Mouse (Mus musculus) embryonic stem cell, embryonic (primary cell): ENCODE measurements around the gene Gm37240.

Experiments used
- CTCF ChIA-PET, 4 experiments: fragments of 300-600 bp in 2 of 4; fragments of 350-600 bp in 2 of 4; sonication (Branson Sonifier 250); formaldehyde crosslinking; loops; one replicate each; lab custom pipeline; 2022; ENCODE audit warnings: inconsistent platforms in 2 of 4; lab: Charles Lee
- POLR2A ChIA-PET, 4 experiments: fragments of 300-600 bp in 2 of 4; fragments of 350-600 bp in 2 of 4; sonication (Branson Sonifier 250); formaldehyde crosslinking; loops; one replicate each; lab custom pipeline; 2022; ENCODE audit warnings: antibody characterized with exemption in 4 of 4, inconsistent platforms in 1 of 4; lab: Charles Lee

The Gm37240 gene

GRCm38 (mm10) chr3:85681136-85681535 lies 206.2 kb downstream of the Gm37240 start:
- ChIA-PET CTCF (interaction anchor here in 2 of 4 experiments (0.6 kb wide), 2 partner anchors 11 to 81 kb away, joined by 4 to 5 read pairs; no protein-coding TSS in a partner anchor), POLR2A (interaction anchor here in 1 of 4 experiments (0.8 kb wide), 1 partner anchor 110 kb away, joined by 3 read pairs; no protein-coding TSS in a partner anchor)

- POLR2A ChIA-PET, result no interaction called here
- CTCF ChIA-PET, result no interaction called here
Observed at GRCm38 (mm10) chr3:85679960-85680359, 207.4 kb downstream of the Gm37240 start.

- POLR2A ChIA-PET, result interaction anchor here in 1 of 4 experiments (0.7 kb wide), 1 partner anchor 298 kb away, joined by 6 read pairs; no protein-coding TSS in a partner anchor
- CTCF ChIA-PET, result no interaction called here
Observed at GRCm38 (mm10) chr3:85679312-85679933, 207.9 kb downstream of the Gm37240 start.

GRCm38 (mm10) chr3:85677952-85678351 lies 209.4 kb downstream of the Gm37240 start:
- ChIA-PET POLR2A (interaction anchor here in 1 of 4 experiments (0.7 kb wide), 1 partner anchor 349 kb away, joined by 3 read pairs; no protein-coding TSS in a partner anchor), CTCF (interaction anchor here in 1 of 4 experiments (0.5 kb wide), 1 partner anchor 26 kb away, joined by 3 read pairs; no protein-coding TSS in a partner anchor)

GRCm38 (mm10) chr3:85677133-85677532 lies 210.2 kb downstream of the Gm37240 start:
- POLR2A ChIA-PET, result no interaction called here
- CTCF ChIA-PET, result no interaction called here

- ChIA-PET CTCF (interaction anchor here in 1 of 4 experiments (1.0 kb wide), 1 partner anchor 11 kb away, joined by 4 read pairs; no protein-coding TSS in a partner anchor), POLR2A (interaction anchor here in 1 of 4 experiments (3.6 kb wide), 1 partner anchor 10 kb away, joined by 12 read pairs; no protein-coding TSS in a partner anchor)
Observed at GRCm38 (mm10) chr3:85669844-85670243, 217.5 kb downstream of the Gm37240 start.

- ChIA-PET POLR2A (interaction anchor here in 1 of 4 experiments (1.0 kb wide), 1 partner anchor 29 kb away, joined by 3 read pairs; no protein-coding TSS in a partner anchor), CTCF (no interaction called here)
Observed at GRCm38 (mm10) chr3:85667683-85668082, 219.6 kb downstream of the Gm37240 start.

GRCm38 (mm10) chr3:85666736-85667135 lies 220.6 kb downstream of the Gm37240 start:
- CTCF ChIA-PET, result interaction anchor here in 1 of 4 experiments (0.7 kb wide), 1 partner anchor 678 kb away, joined by 3 read pairs; no protein-coding TSS in a partner anchor

GRCm38 (mm10) chr3:85666166-85666565 lies 221.2 kb downstream of the Gm37240 start:
- ChIA-PET CTCF (interaction anchor here in 1 of 4 experiments (0.7 kb wide), 1 partner anchor 678 kb away, joined by 3 read pairs; no protein-coding TSS in a partner anchor), POLR2A (interaction anchor here in 2 of 4 experiments (0.6 to 1.5 kb wide), 2 partner anchors 9 to 479 kb away, joined by 3 to 5 read pairs; no protein-coding TSS in a partner anchor)

More at GRCm38 (mm10) chr3:85666736-85667135, 220.6 kb downstream of the Gm37240 start:
- POLR2A ChIA-PET, result no interaction called here

- ChIA-PET CTCF (no interaction called here), POLR2A (interaction anchor here in 1 of 4 experiments (1.5 kb wide), 1 partner anchor 8 kb away, joined by 3 read pairs; no protein-coding TSS in a partner anchor)
Observed at GRCm38 (mm10) chr3:85664591-85665171, 222.6 kb downstream of the Gm37240 start.

- POLR2A ChIA-PET, result no interaction called here
Observed at GRCm38 (mm10) chr3:85663826-85664225, 223.5 kb downstream of the Gm37240 start.

GRCm38 (mm10) chr3:85661926-85662813 lies 225.1 kb downstream of the Gm37240 start:
- ChIA-PET CTCF (no interaction called here), POLR2A (interaction anchor here in 1 of 4 experiments (0.6 kb wide), 1 partner anchor 24 kb away, joined by 4 read pairs; no protein-coding TSS in a partner anchor)

More at GRCm38 (mm10) chr3:85663826-85664225, 223.5 kb downstream of the Gm37240 start:
- CTCF ChIA-PET, result no interaction called here

- CTCF ChIA-PET, result interaction anchor here in 1 of 4 experiments (0.6 kb wide), 1 partner anchor 128 kb away, joined by 3 read pairs; no protein-coding TSS in a partner anchor
- POLR2A ChIA-PET, result interaction anchor here in 2 of 4 experiments (0.7 to 2.3 kb wide), 3 partner anchors 8 to 694 kb away, joined by 3 to 12 read pairs (median 4); no protein-coding TSS in a partner anchor
Observed at GRCm38 (mm10) chr3:85659681-85660080, 227.6 kb downstream of the Gm37240 start.

- ChIA-PET POLR2A (interaction anchor here in 1 of 4 experiments (0.9 kb wide), 1 partner anchor 82 kb away, joined by 4 read pairs; the partner anchor contains the start of gene Gatb), CTCF (no interaction called here)
Observed at GRCm38 (mm10) chr3:85655538-85655937, 231.8 kb downstream of the Gm37240 start.

GRCm38 (mm10) chr3:85652727-85653665 lies 234.3 kb downstream of the Gm37240 start:
- ChIA-PET POLR2A (interaction anchor here in 1 of 4 experiments (0.9 to 1.7 kb wide), 3 partner anchors 7 to 46 kb away, joined by 3 to 4 read pairs (median 4); no protein-coding TSS in a partner anchor), CTCF (interaction anchor here in 1 of 4 experiments (0.6 kb wide), 2 partner anchors 11 to 1296 kb away, joined by 3 to 4 read pairs; no protein-coding TSS in a partner anchor)

GRCm38 (mm10) chr3:85649176-85649575 lies 238.1 kb downstream of the Gm37240 start:
- CTCF ChIA-PET, result interaction anchor here in 1 of 4 experiments (1.3 kb wide), 1 partner anchor 481 kb away, joined by 4 read pairs; no protein-coding TSS in a partner anchor
- POLR2A ChIA-PET, result interaction anchor here in 1 of 4 experiments (0.5 kb wide), 1 partner anchor 1035 kb away, joined by 5 read pairs; no protein-coding TSS in a partner anchor
